Mouse (Mus musculus): ENCODE data around the gene 4921511C20Rik.

Gene 4921511C20Rik

DNA sequence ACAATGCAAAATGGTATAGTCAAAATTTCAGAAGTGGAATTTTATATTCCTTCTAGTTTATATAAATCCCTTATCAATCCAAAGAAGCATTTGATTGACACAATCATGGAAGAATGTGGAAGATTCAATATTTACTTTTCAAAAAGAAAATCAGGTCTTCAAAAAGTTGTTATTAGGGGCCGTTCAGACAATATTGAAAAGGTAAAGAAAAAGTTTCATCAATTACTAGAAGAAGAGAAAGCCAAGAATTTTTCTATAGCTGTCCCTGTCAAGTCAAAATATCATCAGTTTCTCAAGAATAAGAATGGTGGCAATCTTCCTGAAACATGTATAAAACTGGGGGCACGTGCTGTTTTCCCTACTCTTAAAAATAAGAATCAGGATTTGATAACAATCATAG lies at the start of gene 4921511C20Rik:
Gene 4921511C20Rik (plus strand): TSS at position 301 of the 400 bp plus-strand sequence.
- Histone ChIP-seq H3K9me3 (ENCODE audit: low read length) (no peaks in the 10 kb centered on the region), H3K27me3 (ENCODE audit: insufficient read depth, low read length) (no peaks in the 10 kb centered on the region), H3K36me3 (ENCODE audit: insufficient read depth, low read length) (no peaks in the 10 kb centered on the region), H3K4me3 (replicated peaks; ENCODE audit: low read length) (no peak within 1 kb of the TSS), H3K4me1 (replicated peaks; ENCODE audit: low read depth, low read length) (no peaks in the 10 kb centered on the region)
- TF ChIP-seq POU5F1 (IDR thresholded peaks at IDR 0.05; ENCODE audit: borderline replicate concordance, low read length), result no peak

All from E14TG2a.4 (cell line).